Mouse (Mus musculus): ENCODE measurements at regions not wholly inside any gene's neighbourhood (a gene's known extent, or its start where the extent isn't known, plus 50 kb on each side); places are given as distances from the start of the nearest gene placed in this dataset.

GRCm38 (mm10) chr3:70201334-70201943 is 194.0 kb downstream of the Otol1 start:
- DNase-seq (ENCODE audit: low spot score) = no peak

GRCm38 (mm10) chr3:70215195-70215594 is 207.8 kb downstream of the Otol1 start:
- no peak for DNase-seq (ENCODE audit: low spot score)

- no peak for DNase-seq (ENCODE audit: low spot score)
Measured at GRCm38 (mm10) chr3:70216096-70216495, 208.7 kb downstream of the Otol1 start.

- no peak for DNase-seq (ENCODE audit: low spot score)
Measured at GRCm38 (mm10) chr3:70218757-70219360, 211.4 kb downstream of the Otol1 start.

- no peak for DNase-seq (ENCODE audit: low spot score)
Measured at GRCm38 (mm10) chr3:70223443-70224065, 216.1 kb downstream of the Otol1 start.

- DNase-seq (ENCODE audit: low spot score) = no peak
Measured at GRCm38 (mm10) chr3:70224846-70225245, 217.4 kb downstream of the Otol1 start.

- DNase-seq (ENCODE audit: low spot score) = no peak
Measured at GRCm38 (mm10) chr3:70227165-70227564, 219.8 kb downstream of the Otol1 start.

GRCm38 (mm10) chr3:70248655-70249054 is 241.2 kb downstream of the Otol1 start:
- no peak for DNase-seq (ENCODE audit: low spot score)

- no peak for DNase-seq (ENCODE audit: low spot score)
Measured at GRCm38 (mm10) chr3:70249922-70250321, 242.5 kb downstream of the Otol1 start.

- no peak for DNase-seq (ENCODE audit: low spot score)
Measured at GRCm38 (mm10) chr3:70250733-70251132, 243.3 kb downstream of the Otol1 start.

- no peak for DNase-seq (ENCODE audit: low spot score)
Measured at GRCm38 (mm10) chr3:70263318-70263717, 255.9 kb downstream of the Otol1 start.

GRCm38 (mm10) chr3:70288590-70289388 is 281.4 kb downstream of the Otol1 start:
- no peak for DNase-seq (ENCODE audit: low spot score)

GRCm38 (mm10) chr3:70307556-70307955 is 300.1 kb downstream of the Otol1 start:
- DNase-seq (ENCODE audit: low spot score) = no peak

- no peak for DNase-seq (ENCODE audit: low spot score)
Measured at GRCm38 (mm10) chr3:70308061-70308461, 300.6 kb downstream of the Otol1 start.

- no peak for DNase-seq (ENCODE audit: low spot score)
Measured at GRCm38 (mm10) chr3:70309304-70309703, 301.9 kb downstream of the Otol1 start.

GRCm38 (mm10) chr3:70311055-70311454 is 303.6 kb downstream of the Otol1 start:
- no peak for DNase-seq (ENCODE audit: low spot score)

GRCm38 (mm10) chr3:70312034-70312433 is 304.6 kb downstream of the Otol1 start:
- DNase-seq (ENCODE audit: low spot score) = no peak

- no peak for DNase-seq (ENCODE audit: low spot score)
Measured at GRCm38 (mm10) chr3:70313119-70313868, 305.9 kb downstream of the Otol1 start.

- no peak for DNase-seq (ENCODE audit: low spot score)
Measured at GRCm38 (mm10) chr3:70314239-70314638, 306.8 kb downstream of the Otol1 start.

- DNase-seq (ENCODE audit: low spot score) = no peak
Measured at GRCm38 (mm10) chr3:70318377-70318776, 311.0 kb downstream of the Otol1 start.

GRCm38 (mm10) chr3:70319139-70319538 is 311.7 kb downstream of the Otol1 start:
- DNase-seq (ENCODE audit: low spot score) = no peak

Measured in thymus, postnatal 0 days (tissue).